Mouse (Mus musculus): ENCODE data around the gene Tango2. TPM values are rescaled to one million over a fixed set of nuclear protein-coding genes. Genes with fewer than 3 reads are reported as not detected.

Tango2 gene
- polyA plus RNA-seq, 1 experiment = 22.2 TPM

- Histone ChIP-seq H3K4me3 (no peak overlapping the region), H3K27me3 (ENCODE audit: control insufficient read depth, insufficient read depth, insufficient read length) (no peaks in the 10 kb centered on the region), H3K4me2 (ENCODE audit: low read depth) (peak overlapping the region; percentile 49), H3K79me2 (ENCODE audit: control insufficient read depth, insufficient read depth) (no peaks in the 10 kb centered on the region), H3ac (ENCODE audit: control insufficient read depth, insufficient read length) (no peak overlapping the region), H3K36me3 (ENCODE audit: control insufficient read depth, insufficient read depth) (no peaks in the 10 kb centered on the region)
- TF ChIP-seq TCF12 (IDR thresholded peaks at IDR 0.05; ENCODE audit: insufficient read depth, poor library complexity, severe bottlenecking) (no peak), MYOG (IDR thresholded peaks at IDR 0.05; ENCODE audit: control insufficient read depth in 1 of 3, insufficient read depth in 1 of 3, insufficient read length in 2 of 3, low read depth in 2 of 3) (no peak), MAX (IDR thresholded peaks at IDR 0.05; ENCODE audit: low read depth) (no peak), MYOD1 (IDR thresholded peaks at IDR 0.05; ENCODE audit: control insufficient read depth in 1 of 3, insufficient read length in 2 of 3, low read depth in 2 of 3) (peak; percentile 15 to 65 (median 62)), POLR2AphosphoS2 (IDR thresholded peaks at IDR 0.05; ENCODE audit: insufficient read length, low read depth) (no peak)
Measured at GRCm38 (mm10) chr16:18394777-18395619, 47.1 kb upstream of the Tango2 start.

DNA sequence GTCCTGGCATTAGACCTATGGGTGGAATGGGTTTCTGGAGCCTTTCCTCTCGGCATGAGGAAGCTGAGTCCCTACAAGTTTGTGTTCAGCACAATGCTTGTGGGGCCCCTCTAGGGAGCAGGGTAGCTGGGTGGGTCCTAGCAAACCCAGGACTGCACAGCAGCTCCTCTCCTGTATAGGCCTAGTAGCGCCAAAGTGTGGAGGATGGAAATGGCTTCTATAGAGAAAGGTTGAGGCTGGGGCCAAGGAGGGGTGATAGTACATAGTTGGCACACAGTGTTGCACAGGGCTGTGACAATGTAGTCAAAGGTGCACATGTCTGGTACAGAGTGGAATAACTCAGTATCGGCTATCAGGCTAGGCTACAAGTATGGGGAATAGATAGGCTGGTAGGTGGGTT lies 46.2 kb upstream of the Tango2 start:
- Histone ChIP-seq H3K4me3 (no peak overlapping the region), H3ac (ENCODE audit: control insufficient read depth, insufficient read length) (no peak overlapping the region), H3K27me3 (ENCODE audit: control insufficient read depth, insufficient read depth, insufficient read length) (no peaks in the 10 kb centered on the region), H3K36me3 (ENCODE audit: control insufficient read depth, insufficient read depth) (no peaks in the 10 kb centered on the region), H3K79me2 (ENCODE audit: control insufficient read depth, insufficient read depth) (no peaks in the 10 kb centered on the region), H3K4me2 (ENCODE audit: low read depth) (peak overlapping the region; percentile 81)
- TF ChIP-seq E2F4 (IDR thresholded peaks at IDR 0.05; ENCODE audit: insufficient read depth) (no peak), SRF (IDR thresholded peaks at IDR 0.05; ENCODE audit: control insufficient read depth, insufficient read length, low read depth) (no peak), MYOD1 (IDR thresholded peaks at IDR 0.05; ENCODE audit: control insufficient read depth in 1 of 3, insufficient read length in 2 of 3, low read depth in 2 of 3) (no peak), MYOG (IDR thresholded peaks at IDR 0.05; ENCODE audit: control insufficient read depth in 1 of 3, insufficient read depth in 1 of 3, insufficient read length in 2 of 3, low read depth in 2 of 3) (no peak), MAX (IDR thresholded peaks at IDR 0.05; ENCODE audit: low read depth) (no peak), REST (IDR thresholded peaks at IDR 0.05; ENCODE audit: insufficient read depth, insufficient read length) (no peak), USF1 (IDR thresholded peaks at IDR 0.05; ENCODE audit: low read depth) (no peak), CEBPB (IDR thresholded peaks at IDR 0.05; ENCODE audit: insufficient read depth, poor library complexity, severe bottlenecking) (no peak), POLR2A (IDR thresholded peaks at IDR 0.05; ENCODE audit: insufficient read length, low read depth) (no peak)

DNA sequence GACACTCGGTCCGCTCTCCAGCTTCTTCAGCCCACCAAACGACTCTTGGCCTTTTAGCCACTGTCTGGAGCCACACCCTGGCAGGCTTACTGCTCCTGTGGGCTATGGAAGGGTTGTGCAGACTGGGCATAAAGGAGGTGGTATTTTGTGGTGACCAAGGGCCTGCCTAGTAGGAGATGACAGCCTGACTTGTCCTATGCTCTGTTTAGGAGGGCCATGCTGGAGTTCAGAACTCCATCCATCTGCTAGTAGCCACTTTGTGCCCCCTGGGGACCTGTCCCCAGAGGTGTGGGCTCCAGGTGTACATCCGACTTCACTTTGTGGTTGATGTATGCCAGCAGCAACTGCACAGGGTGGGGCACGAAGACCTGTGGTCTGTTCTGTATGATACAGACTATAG lies 45.7 kb upstream of the Tango2 start:
- Histone ChIP-seq H3K4me3 (peak overlapping the region; percentile 29), H3K79me2 (ENCODE audit: control insufficient read depth, insufficient read depth) (no peaks in the 10 kb centered on the region), H3K4me2 (ENCODE audit: low read depth) (peak overlapping the region; percentile 81), H3K36me3 (ENCODE audit: control insufficient read depth, insufficient read depth) (no peaks in the 10 kb centered on the region), H3ac (ENCODE audit: control insufficient read depth, insufficient read length) (no peak overlapping the region), H3K27me3 (ENCODE audit: control insufficient read depth, insufficient read depth, insufficient read length) (no peaks in the 10 kb centered on the region)
- TF ChIP-seq USF1 (IDR thresholded peaks at IDR 0.05; ENCODE audit: low read depth) (no peak), E2F4 (IDR thresholded peaks at IDR 0.05; ENCODE audit: insufficient read depth) (no peak), REST (IDR thresholded peaks at IDR 0.05; ENCODE audit: insufficient read depth, insufficient read length) (no peak), POLR2A (IDR thresholded peaks at IDR 0.05; ENCODE audit: insufficient read length, low read depth) (no peak), POLR2AphosphoS2 (IDR thresholded peaks at IDR 0.05; ENCODE audit: insufficient read length, low read depth) (no peak), TCF12 (IDR thresholded peaks at IDR 0.05; ENCODE audit: insufficient read depth, poor library complexity, severe bottlenecking) (no peak), MYOD1 (IDR thresholded peaks at IDR 0.05; ENCODE audit: control insufficient read depth in 1 of 3, insufficient read length in 2 of 3, low read depth in 2 of 3) (no peak), MYOG (IDR thresholded peaks at IDR 0.05; ENCODE audit: control insufficient read depth in 1 of 3, insufficient read depth in 1 of 3, insufficient read length in 2 of 3, low read depth in 2 of 3) (no peak), SRF (IDR thresholded peaks at IDR 0.05; ENCODE audit: control insufficient read depth, insufficient read length, low read depth) (no peak), TCF3 (IDR thresholded peaks at IDR 0.05; ENCODE audit: insufficient read length, low read depth) (no peak), MAX (IDR thresholded peaks at IDR 0.05; ENCODE audit: low read depth) (no peak), CEBPB (IDR thresholded peaks at IDR 0.05; ENCODE audit: insufficient read depth, poor library complexity, severe bottlenecking) (no peak)

DNA sequence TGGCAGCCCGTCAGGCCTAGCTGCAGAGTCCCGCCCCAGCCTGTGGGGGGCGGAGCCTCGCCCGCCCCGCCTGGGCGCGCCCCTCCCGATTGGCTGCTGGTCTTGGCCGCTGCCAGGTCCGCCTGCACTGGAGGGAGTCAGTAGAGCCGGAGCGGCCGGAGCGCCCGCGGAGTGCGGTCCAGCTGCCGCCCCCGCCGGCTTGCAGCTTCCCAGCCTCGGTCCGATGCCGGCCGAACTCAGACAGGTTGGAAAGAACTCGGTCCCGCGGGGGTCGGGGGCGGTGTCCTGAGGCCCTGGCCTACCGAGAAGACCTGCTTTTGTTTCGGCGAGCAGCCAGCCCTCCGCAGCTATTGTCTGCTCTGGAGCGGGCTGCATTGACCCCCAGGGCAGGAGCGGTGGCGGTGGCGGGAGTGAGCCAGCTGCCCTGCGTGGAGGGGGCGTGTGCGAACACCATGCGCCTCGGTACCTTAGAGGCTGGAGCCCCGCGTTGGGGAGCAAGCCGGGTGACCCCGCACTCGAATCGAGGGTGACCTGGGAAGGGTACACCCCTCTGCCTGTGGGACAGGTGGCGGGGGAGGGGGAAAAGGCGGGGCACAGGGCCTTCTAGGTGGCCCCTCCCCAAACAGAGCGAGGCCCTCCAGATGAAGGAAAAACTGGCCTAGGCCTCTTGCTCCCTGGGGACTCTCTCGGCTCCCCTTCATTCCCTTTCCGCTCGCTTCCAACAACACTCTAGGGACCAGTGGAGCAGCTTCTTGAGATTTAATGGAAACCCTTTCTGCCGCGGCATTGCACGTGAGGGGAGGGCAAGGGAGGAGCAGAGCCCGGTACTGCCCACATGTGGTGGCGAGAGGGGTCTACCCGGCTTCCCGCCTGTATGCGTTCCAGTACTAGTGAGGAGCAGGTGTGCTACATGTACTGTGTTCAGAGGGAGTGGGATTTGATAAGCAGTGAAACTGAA lies 44.8 kb upstream of the Tango2 start:
- H3K36me3 ChIP-seq (ENCODE audit: control insufficient read depth, insufficient read depth) = no peaks in the 10 kb centered on the region
- H3ac ChIP-seq (ENCODE audit: control insufficient read depth, insufficient read length) = peak overlapping the region; percentile 18
- no peaks in the 10 kb centered on the region for H3K27me3 ChIP-seq (ENCODE audit: control insufficient read depth, insufficient read depth, insufficient read length)
- TF ChIP-seq USF1 (IDR thresholded peaks at IDR 0.05; ENCODE audit: low read depth) (no peak), SRF (IDR thresholded peaks at IDR 0.05; ENCODE audit: control insufficient read depth, insufficient read length, low read depth) (no peak), TCF3 (IDR thresholded peaks at IDR 0.05; ENCODE audit: insufficient read length, low read depth) (no peak), MYOG (IDR thresholded peaks at IDR 0.05; ENCODE audit: control insufficient read depth in 1 of 3, insufficient read depth in 1 of 3, insufficient read length in 2 of 3, low read depth in 2 of 3) (peak in 2 of 3 experiments; percentile 3 to 46), CEBPB (IDR thresholded peaks at IDR 0.05; ENCODE audit: insufficient read depth, poor library complexity, severe bottlenecking) (no peak), MYOD1 (IDR thresholded peaks at IDR 0.05; ENCODE audit: control insufficient read depth in 1 of 3, insufficient read length in 2 of 3, low read depth in 2 of 3) (peak in 1 of 3 experiments; percentile 16), POLR2A (IDR thresholded peaks at IDR 0.05; ENCODE audit: insufficient read length, low read depth) (peak; percentile 83)
- H3K4me2 ChIP-seq (ENCODE audit: low read depth) = peak overlapping the region; percentile 81
- no peaks in the 10 kb centered on the region for H3K79me2 ChIP-seq (ENCODE audit: control insufficient read depth, insufficient read depth)
- peak overlapping the region; percentile 29 for H3K4me3 ChIP-seq
